Mouse (Mus musculus) cerebellum, adult 2 months (tissue): ENCODE data around the gene Alk.

ENCODE experiments used
- CTCF ChIP-seq: fragments of 200-500 bp; IDR thresholded peaks from 2 replicates; pipeline ENCODE4 v1.5.1; 2011; ENCODE audit warnings: low read depth, mild to moderate bottlenecking, control low read depth, low read length, moderate library complexity, borderline replicate concordance; ENCODE audit not compliant: insufficient read depth
- POLR2A ChIP-seq: fragments of 200-500 bp; IDR thresholded peaks from 2 replicates; pipeline ENCODE4 v1.6.1; 2011; ENCODE audit warnings: low read length, control low read depth, borderline replicate concordance; ENCODE audit not compliant: insufficient read depth

DNA sequence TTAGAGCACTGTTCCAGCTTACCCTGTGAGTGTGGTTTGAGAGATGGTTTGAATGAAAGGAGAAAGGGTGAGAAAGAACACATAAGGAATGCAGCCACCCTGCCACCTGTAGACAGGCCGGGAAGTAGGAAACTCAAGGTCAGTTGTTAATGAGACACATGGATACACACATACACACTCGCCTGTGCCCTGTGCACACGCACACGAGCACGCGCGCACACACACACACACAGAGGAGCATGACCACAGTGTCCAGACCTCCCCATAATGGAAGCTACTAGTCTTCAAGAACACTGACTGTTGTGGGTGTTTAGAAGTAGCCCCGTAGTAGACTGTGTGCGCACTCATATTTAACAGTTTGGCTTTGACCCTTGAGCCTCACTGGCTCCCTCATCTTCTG is 424.2 kb downstream of the Alk start:
- TF ChIP-seq CTCF (no peak), POLR2A (no peak)
